Mouse (Mus musculus) liver, postnatal 0 days (tissue): ENCODE results near the gene Ctsc. TPM values are rescaled to one million over a fixed set of nuclear protein-coding genes. Genes with fewer than 3 reads are reported as not detected.
"Not testable (repeated sequence)": the region's sequence is repeated elsewhere in the genome, so short reads cannot be mapped to it uniquely, and the experiment has no call there.

ENCODE experiments used
- ATAC-seq: fragments of 200-750 bp; cut with Nextera tagmentation; 2 replicates; pipeline ENCODE4 v1.8.0; 2017; ENCODE audit warnings: mild to moderate bottlenecking, moderate library complexity
- DNase-seq: peaks from one replicate; pipeline ENCODE4 v3.0.0-alpha.2; 2016
- H3K27ac ChIP-seq: fragments of 300-500 bp; sonication (generic); 2 replicates; pipeline ENCODE4 v1.5.1; 2014; ENCODE audit warnings: antibody characterized with exemption, moderate library complexity, mild to moderate bottlenecking, low read depth
- H3K27me3 ChIP-seq: fragments of 300-500 bp; sonication (generic); 2 replicates; pipeline ENCODE4 v1.6.1; 2014; ENCODE audit warnings: low read length, control low read depth, mixed read lengths; ENCODE audit not compliant: insufficient read depth
- H3K36me3 ChIP-seq: fragments of 300-500 bp; sonication (generic); replicated peaks from 2 replicates; pipeline ENCODE4 v1.6.1; 2014; ENCODE audit warnings: mild to moderate bottlenecking, control low read depth, low read length, moderate library complexity, mixed read lengths; ENCODE audit not compliant: insufficient read depth
- H3K4me1 ChIP-seq: fragments of 300-500 bp; sonication (generic); 2 replicates; pipeline ENCODE4 v1.6.1; 2014; ENCODE audit warnings: antibody characterized with exemption, mild to moderate bottlenecking, control low read depth; ENCODE audit not compliant: insufficient read depth
- H3K4me2 ChIP-seq: fragments of 300-500 bp; sonication (generic); 2 replicates; pipeline ENCODE4 v1.6.1; 2014; ENCODE audit warnings: low read depth, mild to moderate bottlenecking, low read length, moderate library complexity, mixed read lengths
- H3K4me3 ChIP-seq: fragments of 300-500 bp; sonication (generic); 2 replicates; pipeline ENCODE4 v1.5.1; 2014; ENCODE audit warnings: low read depth, low read length
- H3K9ac ChIP-seq: fragments of 300-500 bp; sonication (generic); replicated peaks from 2 replicates; pipeline ENCODE4 v1.6.1; 2014; ENCODE audit warnings: mild to moderate bottlenecking, moderate library complexity
- H3K9me3 ChIP-seq: fragments of 300-500 bp; sonication (generic); 2 replicates; pipeline ENCODE4 v1.6.1; 2016; ENCODE audit warnings: mild to moderate bottlenecking, control low read depth, low read length, mixed read lengths
- CTCF ChIP-seq: sonication (generic); IDR thresholded peaks from 2 replicates; pipeline ENCODE4 v1.5.1; 2016; ENCODE audit warnings: antibody characterized with exemption, low read depth
- EP300 ChIP-seq: IDR thresholded peaks from 2 replicates; pipeline ENCODE4 v1.6.1; 2016; ENCODE audit warnings: antibody characterized with exemption, low read depth, mild to moderate bottlenecking
- WGBS: fragments of 180-500 bp; shearing (Covaris S2); extraction: QIAGEN DNeasy Blood & Tissue Kit; methylation state at CpG from one replicate; pipeline ENCODE4 v1.1.7; 2014; ENCODE audit not compliant: insufficient replicate concordance; 5-methylcytosine and 5-hydroxymethylcytosine counted together
- polyA plus RNA-seq: library from polyadenylated mRNA; unstranded; fragments of >200 nt; fragmentation: Nextera tagmentation; extraction: Ambion mirVana; gene quantifications from 2 replicates; pipeline ENCODE4 v1.2.1, GENCODE M21; 2015

Ctsc gene
- polyA plus RNA-seq, result 63.9 and 66.5 TPM in 2 replicates

DNA sequence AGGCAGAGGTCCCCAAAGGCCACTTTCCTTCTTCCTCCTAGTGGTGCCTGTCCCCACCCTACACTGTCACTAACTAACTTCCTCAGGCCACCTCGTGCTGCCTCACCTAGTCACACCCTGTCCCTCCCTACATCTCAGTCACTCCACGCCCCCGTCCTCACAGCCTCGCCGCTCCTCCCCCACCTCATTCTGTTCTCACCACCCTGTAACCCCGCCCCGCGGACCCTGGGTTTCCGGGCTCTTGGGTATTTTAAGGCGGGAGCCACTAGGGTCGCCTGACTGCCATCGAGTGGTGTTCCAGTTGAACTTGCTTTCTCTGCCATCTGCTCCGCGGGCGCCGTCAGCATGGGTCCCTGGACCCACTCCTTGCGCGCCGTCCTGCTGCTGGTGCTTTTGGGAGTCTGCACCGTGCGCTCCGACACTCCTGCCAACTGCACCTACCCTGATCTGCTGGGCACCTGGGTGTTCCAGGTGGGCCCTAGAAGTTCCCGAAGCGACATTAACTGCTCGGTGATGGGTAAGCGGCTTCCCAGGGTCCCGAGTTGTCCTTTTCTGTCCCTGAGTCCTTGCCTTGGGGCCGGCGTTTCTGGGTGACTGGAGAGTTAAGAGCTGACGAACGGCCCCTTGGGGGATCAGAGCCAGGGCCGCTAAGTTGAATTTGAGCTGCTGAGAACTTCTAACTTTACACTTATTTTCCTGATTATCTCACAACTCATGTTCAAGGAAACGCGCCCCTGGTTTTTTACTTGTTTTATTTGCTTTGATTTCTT lies at the start of gene Ctsc:
Ctsc (plus strand) TSS at position 228 of the 770 bp plus-strand sequence.
- peak; percentile 90 for ATAC-seq
- H3K4me2 ChIP-seq, result peak within 1 kb of the TSS; percentile 69
- peak within 1 kb of the TSS; percentile 47 for H3K9ac ChIP-seq
- peak within 1 kb of the TSS; percentile 58 for H3K27ac ChIP-seq
- no peaks in the 10 kb centered on the region for H3K27me3 ChIP-seq
- H3K4me3 ChIP-seq, result peak within 1 kb of the TSS; percentile 48
- H3K9me3 ChIP-seq, result no peaks in the 10 kb centered on the region
- DNase-seq, result peak; percentile 84
- TF ChIP-seq CTCF, result peak; percentile 35
- TF ChIP-seq EP300, result 0 out of 2 replicates have a peak, but pooled peaks have one; percentile 25
- WGBS, result 2% methylated on average over 34 of the region's 34 CpGs
- H3K4me1 ChIP-seq, result peaks cover 8% of the 10 kb centered on the region
- no peaks in the 10 kb centered on the region for H3K36me3 ChIP-seq

- H3K27ac ChIP-seq, result no peak overlapping the region
Measured at GRCm38 (mm10) chr7:88229051-88229450, 48.8 kb upstream of the Ctsc start.

DNA sequence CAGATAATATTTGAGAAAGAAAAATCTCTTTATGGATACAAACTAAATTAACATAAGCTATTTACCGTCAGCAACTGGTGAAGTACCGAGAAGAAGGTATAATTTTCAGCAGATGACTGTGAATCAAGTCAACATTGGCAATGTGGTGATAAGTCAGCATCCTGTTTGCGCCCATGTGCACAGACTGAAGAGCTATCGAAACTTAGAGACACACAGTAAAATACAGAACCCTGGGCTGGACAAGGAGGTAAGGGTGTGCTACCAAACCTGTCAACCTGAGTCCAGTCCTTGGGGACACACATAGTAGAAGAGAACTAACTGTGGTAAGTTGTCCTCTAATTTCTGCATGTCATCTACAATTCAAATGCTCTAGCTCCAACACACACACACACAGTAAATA lies 47.8 kb upstream of the Ctsc start:
- WGBS, result 75% methylated on average over 4 of the region's 4 CpGs
- TF ChIP-seq CTCF (no peak), EP300 (no peak)
- H3K27me3 ChIP-seq, result no peaks in the 10 kb centered on the region
- no peak overlapping the region for H3K4me2 ChIP-seq
- no peaks in the 10 kb centered on the region for H3K9me3 ChIP-seq
- H3K4me1 ChIP-seq, result no peaks in the 10 kb centered on the region
- H3K27ac ChIP-seq, result no peak overlapping the region
- no peak overlapping the region for H3K9ac ChIP-seq
- H3K4me3 ChIP-seq, result no peak overlapping the region
- no peaks in the 10 kb centered on the region for H3K36me3 ChIP-seq
- ATAC-seq (no peak), DNase-seq (no peak)

More at GRCm38 (mm10) chr7:88229051-88229450, 48.8 kb upstream of the Ctsc start:
- no peak for TF ChIP-seq CTCF
- Histone ChIP-seq H3K27me3 (no peaks in the 10 kb centered on the region), H3K9me3 (no peaks in the 10 kb centered on the region), H3K36me3 (no peaks in the 10 kb centered on the region), H3K4me2 (no peak overlapping the region), H3K4me1 (no peaks in the 10 kb centered on the region), H3K4me3 (no peak overlapping the region), H3K9ac (no peak overlapping the region)
- DNase-seq (no peak), ATAC-seq (no peak)
- WGBS, result 45% methylated on average over 2 of the region's 2 CpGs

GRCm38 (mm10) chr7:88230756-88231522 lies 46.9 kb upstream of the Ctsc start:
- no peak overlapping the region for H3K27ac ChIP-seq
- TF ChIP-seq CTCF (no peak), EP300 (no peak)

DNA sequence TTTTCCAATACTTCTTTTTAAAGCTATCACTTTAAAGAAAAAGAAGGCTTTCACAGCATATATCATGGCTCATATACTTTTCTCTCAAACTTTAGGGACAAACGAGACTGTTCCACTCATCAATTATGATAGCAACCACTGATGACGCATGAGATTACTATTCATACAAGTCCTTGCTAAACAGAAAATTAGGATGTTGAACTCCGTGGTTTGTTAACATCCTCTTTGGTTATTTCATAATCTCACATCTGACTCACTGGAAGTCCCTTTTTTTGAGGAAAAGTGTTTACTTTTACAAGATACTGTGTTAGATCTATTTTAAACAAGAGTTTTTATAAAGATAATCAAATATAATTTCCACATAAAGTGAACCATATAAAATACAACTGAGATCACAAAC lies 34.8 kb upstream of the Ctsc start:
- H3K4me3 ChIP-seq, result no peak overlapping the region
- TF ChIP-seq CTCF (no peak), EP300 (0 out of 2 replicates have a peak, but pooled peaks have one; percentile 20)
- 38% methylated on average over 3 of the region's 3 CpGs for WGBS
- no peaks in the 10 kb centered on the region for H3K36me3 ChIP-seq
- no peak for ATAC-seq
- H3K27me3 ChIP-seq, result no peaks in the 10 kb centered on the region
- H3K4me2 ChIP-seq, result no peak overlapping the region
- H3K4me1 ChIP-seq, result no peaks in the 10 kb centered on the region
- no peak for DNase-seq
- H3K9ac ChIP-seq, result no peak overlapping the region
- no peaks in the 10 kb centered on the region for H3K9me3 ChIP-seq
- H3K27ac ChIP-seq, result no peak overlapping the region

More at GRCm38 (mm10) chr7:88230756-88231522, 46.9 kb upstream of the Ctsc start:
- H3K4me1 ChIP-seq, result no peaks in the 10 kb centered on the region
- no peaks in the 10 kb centered on the region for H3K9me3 ChIP-seq
- no peaks in the 10 kb centered on the region for H3K36me3 ChIP-seq
- H3K9ac ChIP-seq, result no peak overlapping the region
- H3K27me3 ChIP-seq, result no peaks in the 10 kb centered on the region
- 75% methylated on average over 7 of the region's 7 CpGs for WGBS
- no peak overlapping the region for H3K4me3 ChIP-seq
- ATAC-seq, result no peak
- no peak for DNase-seq
- no peak overlapping the region for H3K4me2 ChIP-seq

DNA sequence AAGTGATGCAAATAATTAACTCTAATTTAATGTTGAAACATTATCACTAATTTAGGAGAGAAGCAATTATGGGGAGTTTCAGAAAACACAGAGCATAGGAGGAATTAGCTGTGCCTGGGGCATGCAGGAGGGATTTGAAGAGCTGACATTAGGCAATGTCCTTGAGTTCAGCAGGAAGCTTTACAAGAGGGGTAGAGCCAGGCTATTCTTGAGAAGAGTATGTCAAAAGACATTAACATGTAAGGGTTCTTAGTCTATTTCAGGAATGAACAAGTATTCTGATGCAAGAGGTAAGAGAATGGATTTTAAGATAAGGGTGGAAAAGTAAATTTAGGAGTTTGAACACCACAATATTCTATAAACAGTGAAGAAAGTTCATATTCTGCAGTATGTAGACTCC lies 33.4 kb upstream of the Ctsc start:
- no peak for TF ChIP-seq EP300
- no peak for TF ChIP-seq CTCF
- Histone ChIP-seq H3K4me1 (no peaks in the 10 kb centered on the region), H3K4me2 (no peak overlapping the region), H3K27ac (no peak overlapping the region), H3K36me3 (no peaks in the 10 kb centered on the region), H3K9ac (no peak overlapping the region), H3K4me3 (no peak overlapping the region), H3K27me3 (no peaks in the 10 kb centered on the region), H3K9me3 (no peaks in the 10 kb centered on the region)
- ATAC-seq, result no peak
- no peak for DNase-seq

DNA sequence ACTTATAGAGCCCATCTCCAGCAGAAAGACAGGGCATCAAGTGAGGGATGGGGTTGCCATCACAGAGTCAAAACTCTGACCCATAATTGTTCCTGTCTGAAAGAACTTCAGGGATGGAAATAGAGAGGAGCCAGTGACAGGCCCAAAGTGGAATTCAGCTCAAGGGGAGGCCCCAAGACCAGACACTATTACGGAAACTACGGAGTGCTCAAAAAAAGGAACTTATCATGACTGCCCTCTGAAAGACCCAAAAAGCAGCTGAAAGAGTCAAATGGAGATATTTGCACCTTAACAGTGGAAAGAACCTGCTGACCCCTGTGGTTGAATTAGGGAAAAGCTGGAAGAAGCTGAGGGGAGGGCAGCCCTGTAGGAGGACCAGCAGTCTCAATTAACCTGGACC lies 27.5 kb upstream of the Ctsc start:
- H3K36me3 ChIP-seq, H3K27ac ChIP-seq, H3K27me3 ChIP-seq, H3K4me1 ChIP-seq, H3K9ac ChIP-seq, H3K9me3 ChIP-seq, ATAC-seq, H3K4me3 ChIP-seq, DNase-seq, H3K4me2 ChIP-seq: not testable (repeated sequence)
- 41% methylated on average over 2 of the region's 2 CpGs for WGBS
